Mouse (Mus musculus) G1E (cell line): ENCODE data around the gene Cep295.

ENCODE experiments used
- CTCF ChIP-seq: IDR thresholded peaks from 2 replicates; pipeline ENCODE4 v1.5.1; 2012; ENCODE audit warnings: low read depth, low read length, inconsistent platforms, mixed read lengths
- GATA1 ChIP-seq: IDR thresholded peaks from 2 replicates; pipeline ENCODE4 v1.6.1; 2012; ENCODE audit warnings: borderline replicate concordance, low read length, inconsistent platforms, mixed read lengths
- GATA2 ChIP-seq: IDR thresholded peaks from 2 replicates; pipeline ENCODE4 v1.6.1; 2012; ENCODE audit warnings: low read depth, low read length, inconsistent platforms, borderline replicate concordance
- POLR2AphosphoS5 ChIP-seq: IDR thresholded peaks from 2 replicates; pipeline ENCODE4 v1.6.1; 2012; ENCODE audit warnings: low read depth, low read length, inconsistent platforms; ENCODE audit not compliant: insufficient replicate concordance
- TAL1 ChIP-seq: conservative IDR thresholded peaks from 2 replicates; pipeline ENCODE4 v1.6.1; 2012; ENCODE audit warnings: low read depth, low read length, inconsistent platforms, mixed read lengths

- TF ChIP-seq CTCF (no peak), GATA1 (no peak), TAL1 (no peak), POLR2AphosphoS5 (no peak), GATA2 (no peak)
Observed at GRCm38 (mm10) chr9:15365856-15366255, 8.3 kb upstream of the Cep295 start.
